Mouse (Mus musculus) T-cell, adult 2 months (primary cell): ENCODE measurements around the gene Ube2v1.
"Not testable (repeated sequence)": the region's sequence is repeated elsewhere in the genome, so short reads cannot be mapped to it uniquely, and the experiment has no call there.

Experiments used
- DNase-seq: peaks from one replicate; pipeline ENCODE4 v3.0.0; 2022; ENCODE audit warnings: low spot score

Ube2v1 gene

DNA sequence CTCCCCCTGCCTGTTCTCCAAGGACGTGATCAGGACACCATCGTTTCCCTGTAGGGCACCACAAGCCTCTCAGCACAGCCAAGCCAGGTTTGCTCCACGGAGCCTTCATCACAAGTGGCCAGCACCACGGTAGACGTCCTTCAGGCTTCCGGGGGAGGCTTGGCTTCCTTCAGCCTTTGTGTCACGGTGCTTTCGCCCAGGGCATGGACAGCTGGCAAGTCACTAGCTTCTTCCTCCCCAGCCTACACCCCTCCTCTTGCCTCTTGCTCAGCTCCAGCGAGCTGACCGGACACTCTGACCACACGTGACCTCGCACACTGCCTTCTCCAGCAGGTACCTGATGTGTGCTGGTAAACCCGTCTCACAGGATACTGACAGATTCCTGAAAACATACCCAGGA, 9.5 kb downstream of the Ube2v1 start:
- DNase-seq = no peak

DNA sequence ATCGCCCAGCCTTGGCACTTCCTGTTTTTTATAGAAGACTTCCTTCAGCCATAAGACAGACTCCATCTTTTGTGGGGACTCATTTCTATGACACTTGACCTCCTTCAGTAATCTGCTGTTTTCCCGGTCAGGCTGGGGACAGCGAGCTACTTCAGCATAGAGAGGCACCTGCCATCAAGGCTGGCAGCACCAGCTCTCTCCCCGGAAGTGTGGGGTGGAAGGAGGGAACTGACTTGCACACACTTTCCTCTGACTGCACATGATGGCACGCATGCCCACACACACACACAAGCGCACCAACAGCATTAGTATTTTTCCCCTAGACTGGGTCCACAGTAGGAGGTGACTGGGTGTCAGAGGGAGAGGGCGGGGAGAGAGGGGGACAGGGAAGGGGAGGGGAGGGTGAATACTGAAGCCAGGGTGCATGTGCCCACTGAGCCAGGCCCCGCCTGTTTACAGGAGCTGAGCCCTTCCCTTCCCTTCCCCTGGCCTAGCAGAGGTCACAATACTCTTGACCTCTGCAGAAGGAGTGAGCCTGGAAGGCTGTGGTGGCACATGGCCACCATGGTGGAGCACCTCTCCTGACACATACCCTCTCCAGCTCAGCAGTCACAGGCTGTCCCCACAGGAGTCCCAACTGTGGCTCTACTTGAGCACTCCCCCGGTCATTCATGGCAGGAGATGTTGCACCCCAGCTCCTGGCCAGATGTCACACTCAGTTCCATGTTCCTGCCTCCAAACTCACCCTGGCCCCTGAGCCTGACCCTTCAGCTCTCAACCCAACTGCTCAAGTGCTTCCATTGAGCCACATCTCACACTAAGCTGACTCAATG, 10.4 kb downstream of the Ube2v1 start:
- peak; percentile 21 for DNase-seq

DNA sequence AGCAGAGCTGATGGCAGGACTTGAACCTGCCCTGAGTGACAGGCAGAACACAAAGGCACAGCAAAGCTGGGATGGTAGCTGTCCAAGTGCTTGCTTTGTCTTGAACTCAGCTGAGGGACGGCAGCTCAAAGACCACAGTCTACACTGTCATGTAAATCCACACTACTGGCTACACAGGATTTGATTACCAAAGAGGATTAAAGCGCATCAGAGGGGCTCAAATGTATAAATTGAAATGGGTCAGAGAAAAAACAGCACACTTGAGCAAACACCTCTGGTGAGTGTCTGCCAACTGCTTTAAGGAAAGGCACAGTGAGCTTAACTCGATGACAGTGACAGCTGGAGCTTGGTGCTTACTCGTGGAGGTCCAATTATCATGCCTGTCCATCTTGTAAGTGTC, 14.4 kb downstream of the Ube2v1 start:
- no peak for DNase-seq

DNA sequence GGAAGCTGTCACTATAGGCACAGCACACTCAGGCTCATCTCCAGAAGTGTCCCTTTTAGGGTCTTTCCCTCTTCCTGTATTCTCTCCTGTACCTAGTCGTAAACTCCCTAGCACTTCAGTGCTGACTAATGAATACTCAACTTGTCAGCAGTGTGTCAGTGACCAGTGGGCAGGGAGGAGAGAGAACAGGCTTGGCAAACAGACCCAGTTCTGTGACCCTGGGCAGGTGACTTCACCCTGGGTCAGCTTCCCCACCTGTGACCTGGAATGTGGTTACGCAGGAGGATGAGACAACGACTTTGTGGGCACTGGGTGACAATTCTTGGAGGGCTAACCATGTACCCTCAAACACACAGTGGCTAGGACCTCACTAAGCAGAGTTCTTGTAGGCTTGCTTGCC, 14.9 kb downstream of the Ube2v1 start:
- no peak for DNase-seq

DNA sequence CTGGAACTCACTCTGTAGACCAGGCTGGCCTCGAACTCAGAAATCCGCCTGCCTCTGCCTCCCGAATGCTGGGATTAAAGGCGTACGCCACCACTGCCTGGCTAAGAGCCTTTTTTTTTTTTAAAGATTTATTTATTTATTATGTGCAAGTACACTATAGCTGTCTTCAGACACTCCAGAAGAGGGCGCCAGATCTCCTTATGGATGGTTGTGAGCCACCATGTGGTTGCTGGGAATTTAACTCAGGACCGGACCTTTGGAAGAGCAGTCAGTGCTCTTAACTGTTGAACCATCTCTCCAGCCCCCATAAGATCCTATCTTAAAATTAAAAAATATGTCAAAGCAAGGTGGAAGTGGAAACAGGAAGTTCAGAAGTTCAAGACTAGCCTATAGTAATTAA, 18.6 kb downstream of the Ube2v1 start:
- not testable (repeated sequence) for DNase-seq

DNA sequence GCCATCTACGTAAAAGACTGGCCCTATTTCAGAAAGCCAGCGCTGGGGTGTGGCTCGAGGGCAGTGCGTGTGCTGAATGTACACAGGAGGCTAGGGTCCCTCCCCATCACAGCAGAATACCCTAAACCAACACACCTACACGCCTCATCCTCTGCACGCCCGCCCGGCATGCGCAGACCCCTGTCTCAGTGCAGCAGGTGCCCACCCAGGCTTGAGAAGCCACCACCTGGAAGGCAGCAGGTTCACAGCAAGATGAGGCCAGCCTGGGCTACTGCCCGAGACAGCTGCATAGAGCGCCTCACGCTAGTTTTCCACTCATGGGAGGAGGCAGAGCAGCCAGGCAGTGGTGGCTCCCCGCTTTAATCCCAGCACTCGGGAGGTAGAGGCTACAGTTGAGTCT, 19.8 kb downstream of the Ube2v1 start:
- no peak for DNase-seq

DNA sequence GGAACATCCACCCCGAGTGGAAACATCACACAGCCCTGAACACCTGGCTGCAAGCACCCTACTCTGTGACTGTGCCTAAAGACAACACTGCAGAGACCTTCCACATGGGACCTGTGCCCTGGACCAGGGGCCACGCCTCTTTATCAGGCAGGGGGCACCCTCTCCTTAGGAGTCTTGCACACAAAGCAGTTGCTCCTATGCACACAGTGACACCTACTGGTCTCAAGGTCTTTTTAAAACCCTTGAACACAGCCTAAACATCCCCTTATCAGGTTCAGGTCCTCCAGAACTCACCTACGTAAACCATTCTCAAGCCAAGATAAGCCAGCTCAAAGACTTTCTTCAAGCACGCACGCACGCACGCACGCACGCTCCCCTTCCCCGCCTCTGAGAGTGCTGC, 20.6 kb downstream of the Ube2v1 start:
- DNase-seq = no peak

DNA sequence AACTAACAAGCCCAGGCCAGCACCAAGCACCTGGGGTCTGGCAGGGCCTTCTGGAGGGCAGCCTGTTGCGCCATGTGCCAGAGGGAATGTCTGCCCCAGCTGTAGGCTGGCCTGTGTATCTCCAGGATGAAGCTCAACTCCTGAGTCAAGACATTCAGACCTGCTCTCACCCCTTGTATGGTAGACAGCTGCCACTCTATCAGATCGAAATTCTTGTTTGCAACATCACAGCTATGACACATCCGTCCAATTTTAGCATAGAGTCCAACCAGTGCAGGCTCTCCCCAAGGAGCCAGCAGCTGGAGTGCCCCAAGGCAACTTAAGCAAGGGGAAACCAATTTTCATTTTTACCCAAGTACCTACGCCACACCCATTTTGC, 25.2 kb downstream of the Ube2v1 start:
- DNase-seq = no peak

DNA sequence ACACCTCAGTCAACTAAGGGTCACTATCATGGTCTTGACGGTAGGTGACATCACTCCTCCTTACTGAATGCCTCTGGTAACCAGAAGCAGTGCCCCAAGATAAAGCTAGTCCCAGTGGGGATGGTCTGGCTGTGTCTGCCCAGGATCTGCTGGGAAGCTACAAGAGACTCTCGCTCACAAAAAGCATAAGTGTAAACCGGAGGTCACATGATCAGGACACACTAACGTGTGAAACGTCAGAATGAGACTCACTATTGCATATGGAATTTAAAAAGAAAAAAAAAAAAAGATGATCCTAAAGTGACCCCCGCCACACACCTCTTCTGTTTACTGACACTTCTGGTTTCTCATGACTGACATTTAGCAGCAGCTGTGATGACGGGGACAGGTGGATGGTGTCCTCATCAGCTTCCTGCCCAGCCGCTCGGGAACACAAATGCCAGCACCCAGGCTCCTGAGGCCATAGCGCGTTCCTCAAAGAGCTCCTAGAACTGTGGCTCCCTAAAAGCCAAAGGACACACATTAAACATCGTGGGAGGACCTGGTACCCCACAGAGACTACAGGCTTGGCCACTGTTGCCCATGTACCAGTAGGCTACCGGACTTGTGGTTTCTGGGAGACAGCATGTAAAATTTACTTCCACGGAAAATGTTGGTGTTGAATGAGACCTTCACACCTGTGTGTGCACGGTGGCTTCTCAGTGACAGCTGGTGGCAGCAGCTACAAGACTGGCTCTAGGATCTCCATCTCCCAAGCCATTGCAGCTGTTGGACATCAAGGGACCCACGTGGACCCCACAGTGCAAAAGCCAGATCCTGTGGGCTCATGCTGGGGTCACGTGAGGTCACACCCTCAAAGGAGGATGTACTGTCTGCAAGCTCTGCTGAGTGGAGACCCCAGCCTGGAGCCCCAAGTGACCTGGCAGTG, 25.8 kb downstream of the Ube2v1 start:
- no peak for DNase-seq

DNA sequence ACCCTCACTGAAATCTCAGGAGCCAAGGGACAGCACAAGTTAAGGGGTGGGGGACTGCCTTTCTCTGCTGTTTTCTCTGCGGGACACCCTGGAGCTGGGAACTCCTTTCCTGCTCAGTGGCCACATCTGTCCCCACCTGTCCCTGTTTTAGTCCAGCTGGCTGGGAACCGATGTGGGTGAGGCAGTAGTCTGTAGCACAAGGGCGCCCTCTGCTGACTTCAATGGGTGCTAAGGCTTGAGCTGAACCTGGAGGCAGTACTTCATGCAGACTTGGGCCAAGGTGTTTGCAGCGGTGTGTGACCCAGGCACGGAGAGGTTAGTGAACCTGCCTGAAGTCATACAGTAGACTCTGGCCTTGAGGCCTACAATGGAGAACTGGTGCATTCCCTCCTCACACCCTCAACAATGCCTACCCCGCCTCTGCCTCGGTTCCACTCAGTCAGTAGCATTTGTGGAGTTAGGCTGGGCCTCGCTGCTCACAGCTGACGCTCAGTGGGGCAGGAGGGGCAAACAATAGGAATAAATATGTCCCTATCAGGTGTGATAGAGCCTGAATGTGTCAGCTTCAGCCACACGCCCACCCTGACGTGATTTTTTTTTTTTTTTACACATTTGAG, 26.6 kb downstream of the Ube2v1 start:
- DNase-seq = peak; percentile 73

DNA sequence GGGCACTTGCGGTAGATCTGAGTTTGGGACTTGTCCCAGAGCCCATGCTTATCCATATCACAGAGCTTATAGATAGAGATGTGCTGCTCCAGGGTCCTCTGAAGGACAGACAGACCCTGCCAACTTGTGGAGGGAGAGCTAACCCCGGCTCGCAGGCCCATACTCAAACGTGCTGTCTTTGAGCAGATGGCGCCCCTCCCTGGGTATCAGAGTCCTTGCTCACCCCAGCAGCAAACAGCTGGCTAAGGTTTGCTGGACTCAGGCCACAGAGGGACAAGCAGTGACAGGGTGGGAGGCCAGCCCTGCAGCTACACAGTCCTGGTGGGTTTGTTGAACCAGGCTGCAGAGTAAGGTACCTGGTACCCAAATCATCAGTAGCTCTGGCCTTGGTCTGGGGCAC, 28.9 kb downstream of the Ube2v1 start:
- no peak for DNase-seq

DNA sequence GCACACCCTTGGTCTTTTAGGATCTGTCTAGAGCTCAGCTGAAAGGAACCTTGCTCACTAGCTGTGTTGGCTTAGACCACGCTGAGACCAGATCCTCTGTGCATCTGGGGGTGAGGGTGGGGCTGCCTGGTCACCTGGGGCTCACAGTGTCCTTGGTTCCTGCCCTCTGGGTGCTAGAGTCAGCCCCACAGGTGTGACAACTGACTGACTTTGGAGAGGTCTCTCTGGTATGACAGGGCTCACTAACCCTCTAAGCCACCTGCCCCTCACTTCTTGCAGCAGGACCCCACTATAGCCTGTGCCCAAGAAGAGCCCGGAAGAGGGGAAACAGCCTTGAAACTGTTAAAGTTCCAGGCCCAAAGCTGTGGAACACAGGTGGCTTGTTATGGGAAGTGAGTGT, 29.5 kb downstream of the Ube2v1 start:
- DNase-seq = no peak

DNA sequence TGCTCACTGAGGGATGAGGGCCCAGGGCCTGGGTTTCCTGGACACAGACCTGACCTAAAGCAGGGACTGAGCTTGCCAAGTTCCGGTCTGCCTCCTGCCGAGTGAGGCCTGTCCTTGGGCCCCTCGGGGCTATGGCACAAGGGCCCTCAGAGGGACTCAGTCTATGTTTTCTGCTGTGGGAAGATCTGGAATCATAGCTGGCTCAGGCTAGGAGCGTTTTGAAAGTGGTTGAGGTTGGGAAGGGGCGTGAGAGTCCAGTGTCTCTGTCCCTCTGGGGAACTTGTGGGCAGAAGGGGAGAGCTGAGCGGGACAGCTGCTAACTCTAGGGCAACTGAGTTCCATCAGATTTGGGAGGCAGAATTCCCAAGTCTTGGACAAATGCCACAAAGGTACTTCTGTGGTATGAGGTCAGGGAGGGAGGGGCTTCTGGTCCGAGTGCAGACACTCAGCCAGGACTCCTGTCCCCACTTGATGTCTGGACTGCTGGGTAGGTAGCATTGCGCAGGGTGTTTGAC, 31.4 kb downstream of the Ube2v1 start:
- DNase-seq = no peak

DNA sequence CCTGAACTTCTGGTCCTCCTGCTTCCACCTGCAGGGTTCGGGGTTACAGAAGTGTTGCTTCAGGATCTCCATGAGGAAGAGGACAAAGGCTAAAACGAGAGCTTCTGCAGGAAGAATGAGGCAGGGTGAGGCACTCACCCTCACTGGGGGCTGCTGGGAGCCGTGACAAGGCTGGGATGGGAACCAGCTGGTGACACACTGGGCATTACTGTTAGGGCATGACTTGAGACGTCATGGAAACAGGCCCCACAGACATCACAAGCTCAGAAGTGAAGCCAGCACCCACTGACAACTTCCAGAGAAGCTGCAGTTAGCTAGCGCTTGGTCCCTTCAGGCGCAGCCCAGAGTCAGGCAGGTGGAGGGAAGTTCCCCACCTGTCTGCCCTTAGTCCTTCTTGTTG, 32.0 kb downstream of the Ube2v1 start:
- no peak for DNase-seq

DNA sequence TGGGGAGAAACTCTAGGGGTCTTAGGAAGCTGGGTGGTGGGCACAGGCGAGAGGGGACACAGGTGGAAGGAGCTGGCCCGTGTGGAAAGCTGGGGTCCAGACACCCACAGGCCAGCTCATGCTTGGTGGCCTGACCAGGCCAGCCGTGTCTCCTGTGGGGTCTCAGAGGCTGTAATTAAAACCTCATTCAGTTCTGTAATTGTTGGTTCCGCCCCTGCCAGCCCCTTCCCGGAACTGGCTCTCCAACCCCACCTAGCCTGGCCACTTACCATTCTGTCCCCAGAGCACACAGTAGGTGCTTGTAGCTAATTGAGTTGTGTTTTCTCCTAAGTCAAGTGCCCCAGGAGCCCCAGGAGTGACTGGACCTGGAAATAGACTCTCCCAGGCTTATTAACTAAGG, 32.7 kb downstream of the Ube2v1 start:
- no peak for DNase-seq

DNA sequence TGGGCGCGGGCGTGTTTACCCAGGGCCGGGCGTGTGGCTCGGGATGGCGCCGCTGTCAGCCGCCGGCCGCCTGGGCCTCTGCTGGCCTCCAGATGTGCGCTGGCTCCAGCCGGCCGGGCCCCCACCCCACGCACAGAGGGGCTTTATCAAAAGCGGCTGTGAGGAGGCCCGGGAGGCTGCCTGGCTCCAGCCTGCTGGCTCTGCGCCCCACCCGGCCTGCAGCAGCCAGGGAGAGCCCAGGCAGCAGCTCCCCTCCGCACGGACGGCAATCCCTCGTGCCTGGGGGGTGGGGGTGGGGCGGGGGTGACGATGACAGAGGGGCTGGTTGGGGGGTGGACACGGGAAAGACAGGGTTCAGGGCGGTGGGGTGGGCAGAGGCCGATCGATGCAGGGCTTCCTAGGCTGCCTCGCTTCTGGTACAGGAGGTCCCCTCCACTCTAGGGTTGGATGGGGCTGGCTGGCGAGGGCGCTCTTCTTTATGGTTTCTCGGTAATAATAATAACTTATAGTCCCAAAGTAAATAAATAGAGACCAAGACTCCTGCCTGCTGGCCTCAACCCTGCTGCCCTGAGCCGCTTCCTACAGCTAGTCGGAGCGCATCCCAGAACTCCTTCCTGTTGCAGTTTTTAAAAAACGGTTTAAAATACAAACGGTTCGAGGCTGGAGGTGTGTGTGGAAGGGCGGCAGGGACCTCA, 34.3 kb downstream of the Ube2v1 start:
- no peak for DNase-seq

DNA sequence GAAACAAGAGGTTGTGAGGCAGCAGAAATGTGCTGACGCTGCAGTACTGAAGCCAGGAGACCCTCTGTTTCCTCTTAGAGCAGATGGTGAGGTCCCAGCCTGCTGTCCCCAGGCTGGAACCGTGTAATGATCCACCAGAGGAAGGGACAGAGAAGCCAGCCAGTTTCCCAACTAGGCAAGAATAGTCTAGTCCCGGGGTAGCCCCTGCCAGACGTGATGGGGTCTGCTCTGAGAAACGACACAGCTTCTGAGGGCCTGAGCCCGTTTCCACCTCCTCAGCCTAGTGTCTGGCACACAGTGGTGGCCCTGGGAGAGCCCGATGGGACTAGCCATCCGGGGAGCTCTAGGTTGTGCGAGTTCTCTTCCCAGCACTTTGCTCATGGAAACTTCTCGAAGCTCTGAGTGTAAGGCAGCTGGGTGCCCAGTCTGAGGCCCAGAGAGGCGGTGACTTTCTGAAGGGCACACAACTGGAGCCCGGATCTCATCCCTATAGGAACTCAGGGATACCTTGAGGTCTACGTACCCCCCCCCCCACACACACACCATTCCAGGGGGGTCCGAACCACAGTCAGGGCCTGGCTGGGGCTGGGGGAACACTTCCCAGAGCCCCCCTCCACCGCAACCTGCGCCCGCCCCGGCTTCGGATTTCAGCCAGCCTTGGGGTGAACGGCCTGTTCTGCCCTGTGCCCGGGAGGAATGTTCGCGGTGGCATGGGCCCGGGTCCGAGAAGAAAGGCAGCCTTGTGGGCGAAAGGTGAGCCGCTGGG, 35.0 kb downstream of the Ube2v1 start:
- no peak for DNase-seq

DNA sequence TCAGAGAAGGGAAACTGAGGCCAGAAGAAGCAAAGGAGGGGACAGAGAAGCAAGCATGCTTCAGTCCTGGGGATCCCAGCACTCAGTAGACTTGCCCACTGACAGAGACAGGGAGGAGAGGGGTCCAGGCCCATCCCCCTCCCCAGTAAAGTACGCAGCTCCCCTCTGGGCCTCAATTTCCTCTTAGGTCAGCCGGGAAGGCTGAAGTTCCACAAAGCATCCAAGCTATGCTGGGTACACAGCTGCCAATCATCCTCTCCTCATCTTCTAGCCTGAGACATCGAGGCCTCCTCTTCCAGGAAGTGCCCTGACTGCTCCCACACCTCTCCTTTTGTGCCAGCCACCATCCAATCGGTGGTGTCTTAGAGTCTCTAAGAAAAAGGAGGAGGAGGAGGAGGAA, 35.6 kb downstream of the Ube2v1 start:
- DNase-seq = no peak

DNA sequence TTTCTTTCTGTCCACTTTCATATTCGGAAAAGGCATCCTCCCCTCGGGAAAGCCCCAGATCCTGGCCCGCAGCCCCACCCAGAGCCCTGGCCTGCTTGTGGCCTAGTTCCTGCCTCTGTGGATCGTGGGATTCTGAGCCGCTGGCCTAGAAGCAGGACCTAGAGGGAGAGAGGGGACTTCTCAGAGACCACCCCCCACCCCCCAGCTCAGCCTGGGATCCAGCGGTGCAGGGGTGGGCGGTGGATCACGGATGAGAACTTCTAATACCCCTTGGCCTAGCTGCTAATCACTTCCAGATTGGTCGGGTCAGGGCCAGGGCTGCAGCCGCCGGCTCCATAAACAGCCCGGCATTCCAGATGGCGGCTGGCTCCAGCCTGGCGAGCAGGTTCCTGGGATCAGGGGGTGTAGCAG, 36.1 kb downstream of the Ube2v1 start:
- DNase-seq = no peak

DNA sequence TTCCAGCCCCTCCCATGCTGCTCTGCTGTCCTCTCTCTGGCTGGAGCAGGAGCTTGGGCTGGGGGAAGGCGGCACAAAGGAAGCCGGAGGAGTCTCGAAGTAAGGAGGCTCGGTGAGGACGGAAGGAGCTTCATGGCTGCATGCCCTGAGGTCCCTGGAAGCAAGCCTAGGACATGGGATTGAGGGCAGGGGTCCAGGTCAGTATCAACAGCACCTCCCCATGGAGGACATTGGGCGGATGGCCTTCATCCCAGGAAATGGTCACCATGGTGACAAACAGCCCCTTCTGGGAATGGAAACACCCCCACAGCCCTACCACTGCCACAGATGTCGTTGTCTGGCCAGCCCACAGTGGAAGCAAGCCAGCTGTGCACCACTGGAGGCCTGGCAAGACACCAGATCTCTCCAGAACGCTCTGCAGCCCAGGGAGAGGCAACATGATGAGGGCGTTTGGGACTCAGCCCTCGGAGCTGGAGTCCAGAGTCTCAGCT, 37.4 kb downstream of the Ube2v1 start:
- no peak for DNase-seq
